Mouse (Mus musculus) liver, embryonic 11.5 days (tissue): ENCODE measurements around the gene Fcrla. TPM values are rescaled to one million over a fixed set of nuclear protein-coding genes. Genes with fewer than 3 reads are reported as not detected.
"Not testable (repeated sequence)": the region's sequence is repeated elsewhere in the genome, so short reads cannot be mapped to it uniquely, and the experiment has no call there.

Experiments used
- ATAC-seq: fragments of 200-750 bp; cut with Nextera tagmentation; replicated peaks from 2 replicates; pipeline ENCODE4 v1.8.0; 2017; ENCODE audit warnings: moderate number of reproducible peaks, mild to moderate bottlenecking, moderate TSS enrichment, moderate library complexity; ENCODE audit not compliant: low FRiP score
- DNase-seq: peaks from one replicate; pipeline ENCODE4 v3.0.0-alpha.2; 2017; ENCODE audit warnings: low spot score
- H3K27ac ChIP-seq: fragments of 300-500 bp; sonication (generic); 2 replicates; pipeline ENCODE4 v1.5.1; 2014; ENCODE audit warnings: mild to moderate bottlenecking, low read depth, low read length, control low read depth
- H3K27me3 ChIP-seq: fragments of 300-500 bp; sonication (generic); replicated peaks from 2 replicates; pipeline ENCODE4 v1.6.1; 2014; ENCODE audit warnings: low read length, mixed read lengths; ENCODE audit not compliant: control insufficient read depth, insufficient read depth
- H3K36me3 ChIP-seq: fragments of 300-500 bp; sonication (generic); 2 replicates; pipeline ENCODE4 v1.6.1; 2014; ENCODE audit warnings: mild to moderate bottlenecking, low read length, moderate library complexity, mixed read lengths; ENCODE audit not compliant: control insufficient read depth, insufficient read depth
- H3K4me1 ChIP-seq: fragments of 300-500 bp; sonication (generic); replicated peaks from 2 replicates; pipeline ENCODE4 v1.6.1; 2014; ENCODE audit warnings: low read length, mixed read lengths; ENCODE audit not compliant: control insufficient read depth, insufficient read depth
- H3K4me2 ChIP-seq: fragments of 300-500 bp; sonication (generic); 2 replicates; pipeline ENCODE4 v1.6.1; 2014; ENCODE audit warnings: mild to moderate bottlenecking, control low read depth, moderate library complexity
- H3K4me3 ChIP-seq: fragments of 300-500 bp; sonication (generic); 2 replicates; pipeline ENCODE4 v1.5.1; 2014; ENCODE audit warnings: low read depth, low read length, control low read depth
- H3K9ac ChIP-seq: fragments of 300-500 bp; sonication (generic); 2 replicates; pipeline ENCODE4 v1.6.1; 2014; ENCODE audit warnings: low read depth, low read length, control low read depth
- H3K9me3 ChIP-seq: fragments of 300-500 bp; sonication (generic); 2 replicates; pipeline ENCODE4 v1.6.1; 2016; ENCODE audit warnings: low read length, inconsistent platforms, mixed read lengths; ENCODE audit not compliant: control insufficient read depth
- WGBS: fragments of 180-500 bp; shearing (Covaris S2); extraction: QIAGEN DNeasy Blood & Tissue Kit; methylation state at CpG from one replicate; pipeline ENCODE4 v1.1.7; 2014; 5-methylcytosine and 5-hydroxymethylcytosine counted together
- polyA plus RNA-seq: library from polyadenylated mRNA; unstranded; fragments of >200 nt; fragmentation: Nextera tagmentation; extraction: Ambion mirVana; gene quantifications from 2 replicates; pipeline ENCODE4 v1.2.1, GENCODE M21; 2014

Gene Fcrla
- polyA plus RNA-seq, 1 experiment from 2014 or later = 0.45 TPM

DNA sequence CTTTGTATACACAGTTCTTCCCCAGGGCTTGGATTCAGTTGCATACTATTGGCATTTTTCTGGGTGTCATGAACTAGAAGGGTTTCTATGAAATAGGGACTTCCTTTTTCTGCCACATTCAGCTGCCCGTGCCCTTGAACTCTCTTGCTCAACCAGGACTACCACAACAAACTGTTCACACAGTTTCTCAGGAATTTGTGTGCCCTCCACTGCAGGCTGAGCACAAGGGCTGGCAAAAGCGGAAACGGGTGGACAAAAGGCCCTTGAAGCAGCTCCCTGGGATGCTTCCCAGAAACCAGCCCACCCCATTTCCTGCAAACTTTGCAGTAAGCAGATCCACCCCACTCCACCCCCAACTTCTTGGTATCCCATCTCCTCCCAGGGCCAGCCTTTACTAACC, 40.2 kb upstream of the Fcrla start:
- Histone ChIP-seq H3K4me1 (no peaks in the 10 kb centered on the region), H3K27ac (no peak overlapping the region), H3K9ac (no peak overlapping the region), H3K27me3 (no peaks in the 10 kb centered on the region), H3K9me3 (no peaks in the 10 kb centered on the region), H3K4me2 (no peak overlapping the region), H3K36me3 (no peaks in the 10 kb centered on the region), H3K4me3 (no peak overlapping the region)
- 76% methylated on average over 3 of the region's 3 CpGs for WGBS
- ATAC-seq = no peak
- no peak for DNase-seq

DNA sequence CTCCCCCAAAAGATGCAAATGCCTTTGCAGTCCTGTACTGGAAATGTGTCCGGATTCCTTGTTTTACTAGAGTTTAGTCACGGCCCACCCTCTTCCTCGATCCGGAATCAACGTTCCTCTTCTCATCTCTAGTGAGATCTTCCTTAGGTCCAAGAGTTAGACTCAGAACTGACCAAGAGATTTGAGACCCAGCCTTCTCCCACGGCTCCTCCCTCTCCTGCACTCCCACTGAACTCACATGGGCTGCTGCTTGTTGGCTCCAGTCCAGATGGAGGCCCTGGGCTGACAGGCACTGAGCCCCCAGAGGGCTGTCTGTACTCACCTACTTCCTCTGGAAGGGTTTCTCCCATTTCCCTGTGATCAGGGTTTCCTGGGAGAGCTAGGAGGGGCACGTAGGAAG, 35.7 kb upstream of the Fcrla start:
- Histone ChIP-seq H3K9ac (no peak overlapping the region), H3K36me3 (no peaks in the 10 kb centered on the region), H3K27ac (no peak overlapping the region), H3K4me1 (peaks cover 3% of the 10 kb centered on the region; the same call in 1 of the 2 replicates), H3K4me3 (no peak overlapping the region), H3K27me3 (no peaks in the 10 kb centered on the region), H3K4me2 (no peak overlapping the region), H3K9me3 (no peaks in the 10 kb centered on the region)
- DNase-seq = no peak
- no peak for ATAC-seq
- WGBS = 76% methylated on average over 7 of the region's 7 CpGs

DNA sequence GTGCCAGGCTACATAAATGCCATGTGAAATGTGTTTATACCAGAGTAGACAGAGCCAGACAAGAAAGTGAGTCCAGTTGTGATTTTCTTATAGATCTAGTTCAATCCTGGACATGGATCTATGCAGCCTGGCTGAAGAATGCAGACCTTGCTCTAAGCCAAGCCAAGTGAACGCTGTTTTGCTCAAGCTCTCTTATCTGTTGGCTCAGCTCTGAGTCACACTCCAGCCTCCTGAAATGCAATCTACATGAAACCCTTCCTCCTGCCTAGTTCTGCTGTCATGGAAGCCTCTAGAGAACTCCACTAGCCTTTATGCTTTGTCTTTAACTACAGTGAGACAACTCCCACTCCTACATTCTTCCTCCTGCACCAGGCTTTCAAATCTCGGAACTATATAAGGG, 34.9 kb upstream of the Fcrla start:
- no peak overlapping the region for H3K4me2 ChIP-seq
- peaks cover 3% of the 10 kb centered on the region; the same call in 1 of the 2 replicates for H3K4me1 ChIP-seq
- H3K27me3 ChIP-seq = no peaks in the 10 kb centered on the region
- H3K36me3 ChIP-seq = no peaks in the 10 kb centered on the region
- H3K4me3 ChIP-seq = no peak overlapping the region
- H3K9me3 ChIP-seq = no peaks in the 10 kb centered on the region
- no peak for DNase-seq
- ATAC-seq = no peak
- H3K9ac ChIP-seq = no peak overlapping the region
- 43% methylated on average over 2 of the region's 2 CpGs for WGBS
- no peak overlapping the region for H3K27ac ChIP-seq

DNA sequence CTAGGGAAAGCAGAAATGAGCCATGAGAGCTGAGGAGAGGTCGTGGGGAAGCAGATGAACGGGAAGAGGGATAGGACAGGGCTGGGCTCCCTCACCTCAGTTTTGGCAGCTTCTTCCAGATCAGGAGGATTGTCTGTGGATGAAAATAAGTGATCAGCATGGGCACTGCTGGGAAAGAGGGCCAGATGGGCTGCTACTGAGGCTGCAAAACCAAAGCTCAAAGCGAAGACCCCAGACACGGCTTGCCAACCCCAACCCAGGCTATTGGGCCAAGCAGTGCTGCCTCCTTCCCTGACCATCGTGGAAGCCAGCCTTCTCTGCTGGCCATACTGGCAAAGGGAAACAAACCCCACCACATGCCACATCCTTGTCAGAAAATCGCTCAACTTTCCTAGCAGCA, 33.7 kb upstream of the Fcrla start:
- no peaks in the 10 kb centered on the region for H3K27me3 ChIP-seq
- no peaks in the 10 kb centered on the region for H3K36me3 ChIP-seq
- H3K27ac ChIP-seq = no peak overlapping the region
- no peak overlapping the region for H3K4me3 ChIP-seq
- H3K9me3 ChIP-seq = no peaks in the 10 kb centered on the region
- 73% methylated on average over 6 of the region's 6 CpGs for WGBS
- no peak overlapping the region for H3K4me2 ChIP-seq
- no peak overlapping the region for H3K9ac ChIP-seq
- DNase-seq (no peak), ATAC-seq (no peak)
- H3K4me1 ChIP-seq = peaks cover 3% of the 10 kb centered on the region; the same call in 1 of the 2 replicates

DNA sequence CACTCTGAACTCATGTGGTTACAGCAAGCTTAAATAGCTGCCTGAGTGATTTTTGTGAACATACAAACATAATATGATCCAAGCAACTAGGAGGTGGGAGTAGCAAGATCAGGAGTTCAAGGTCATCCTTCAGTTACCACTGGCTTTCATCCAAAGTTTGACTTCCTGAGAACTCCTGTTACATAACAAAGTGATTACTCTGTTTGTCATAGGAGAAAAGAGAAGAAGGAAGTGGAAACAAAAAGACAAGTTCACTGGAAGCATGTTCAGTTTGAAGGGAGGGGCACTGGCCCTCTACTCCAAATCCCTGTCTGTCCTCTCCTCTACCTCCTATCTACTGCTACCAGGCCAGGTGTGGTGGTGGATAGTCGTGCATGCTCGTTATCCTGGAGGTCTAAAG, 32.4 kb upstream of the Fcrla start:
- Histone ChIP-seq H3K9ac (no peak overlapping the region), H3K4me1 (peaks cover 3% of the 10 kb centered on the region; the same call in 1 of the 2 replicates), H3K9me3 (no peaks in the 10 kb centered on the region), H3K36me3 (no peaks in the 10 kb centered on the region), H3K27ac (no peak overlapping the region), H3K4me3 (no peak overlapping the region), H3K27me3 (no peaks in the 10 kb centered on the region), H3K4me2 (no peak overlapping the region)
- DNase-seq (no peak), ATAC-seq (no peak)
- 58% methylated on average over 2 of the region's 2 CpGs for WGBS

DNA sequence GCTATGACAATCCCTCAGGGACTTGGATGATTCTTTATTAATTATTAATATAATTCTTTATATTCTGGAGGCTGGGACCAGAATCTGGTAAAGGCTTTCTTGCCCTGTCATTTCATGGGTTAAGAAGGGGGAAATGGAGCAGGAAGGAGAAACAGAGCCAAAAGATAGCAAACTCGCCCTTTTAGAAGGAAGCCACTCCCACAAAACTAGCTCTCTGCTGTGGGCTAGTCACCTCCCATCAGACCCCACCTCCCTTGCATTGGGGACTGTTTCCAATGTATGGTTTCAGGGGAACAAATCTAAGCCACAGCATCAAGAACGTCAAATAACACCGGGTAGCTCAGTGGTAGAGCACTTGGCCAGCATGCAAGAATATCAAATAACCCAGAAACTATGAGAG, 30.8 kb upstream of the Fcrla start:
- no peak overlapping the region for H3K4me2 ChIP-seq
- no peak overlapping the region for H3K27ac ChIP-seq
- H3K9ac ChIP-seq = no peak overlapping the region
- no peaks in the 10 kb centered on the region for H3K36me3 ChIP-seq
- no peaks in the 10 kb centered on the region for H3K27me3 ChIP-seq
- 39% methylated on average over 3 of the region's 3 CpGs for WGBS
- no peak for DNase-seq
- no peak overlapping the region for H3K4me3 ChIP-seq
- H3K9me3 ChIP-seq = no peaks in the 10 kb centered on the region
- H3K4me1 ChIP-seq = peaks cover 3% of the 10 kb centered on the region; the same call in 1 of the 2 replicates
- no peak for ATAC-seq

DNA sequence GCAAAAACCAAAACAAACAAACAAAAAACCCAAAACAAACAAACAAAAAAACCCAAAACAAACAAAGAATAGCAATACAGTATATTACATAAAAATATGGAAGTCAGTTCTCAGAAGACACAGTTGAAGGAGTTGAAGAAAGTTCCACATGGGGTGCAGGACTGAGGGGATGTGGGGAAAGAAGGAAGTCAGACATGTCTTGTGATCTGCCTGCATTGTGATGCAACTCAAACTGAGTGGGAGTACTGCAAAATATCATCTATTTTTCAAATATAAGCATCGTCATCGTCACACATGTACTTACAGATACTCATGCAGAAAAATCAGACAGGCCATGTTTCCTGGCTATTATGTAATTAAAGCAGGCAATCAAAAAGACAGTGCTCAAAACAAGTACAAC, 25.8 kb upstream of the Fcrla start:
- WGBS = 76% methylated on average over 2 of the region's 2 CpGs
- Histone ChIP-seq H3K4me3 (no peak overlapping the region), H3K27me3 (no peaks in the 10 kb centered on the region), H3K9me3 (no peaks in the 10 kb centered on the region), H3K4me2 (no peak overlapping the region), H3K27ac (no peak overlapping the region), H3K9ac (no peak overlapping the region), H3K36me3 (no peaks in the 10 kb centered on the region), H3K4me1 (no peaks in the 10 kb centered on the region)
- no peak for DNase-seq
- no peak for ATAC-seq

DNA sequence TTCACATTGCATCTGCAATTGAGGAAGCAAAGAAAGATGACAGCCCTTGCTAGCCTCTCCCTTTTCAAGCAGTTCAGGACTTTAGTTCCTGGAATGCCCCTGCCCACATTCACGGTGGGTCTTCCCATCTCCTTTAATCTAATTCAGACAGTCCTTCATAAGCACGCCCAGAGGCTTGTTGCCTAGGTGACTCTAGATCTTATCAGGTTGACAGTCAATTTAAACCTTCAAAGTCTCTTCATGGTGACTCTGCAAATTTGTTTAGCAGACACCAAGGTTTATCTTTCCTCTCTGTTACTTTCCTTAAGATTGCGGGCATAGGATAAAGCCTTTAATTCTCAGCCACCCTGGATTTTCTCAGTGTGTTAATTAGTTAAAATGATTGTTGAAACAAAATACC, 23.4 kb upstream of the Fcrla start:
- Histone ChIP-seq H3K4me3 (no peak overlapping the region), H3K27me3 (no peaks in the 10 kb centered on the region), H3K36me3 (no peaks in the 10 kb centered on the region), H3K9me3 (peaks cover 4% of the 10 kb centered on the region; the same call in 1 of the 2 replicates), H3K4me2 (no peak overlapping the region), H3K27ac (no peak overlapping the region), H3K4me1 (no peaks in the 10 kb centered on the region), H3K9ac (no peak overlapping the region)
- ATAC-seq (peak; percentile 70), DNase-seq (no peak)
- WGBS = 16% methylated on average over 3 of the region's 3 CpGs

DNA sequence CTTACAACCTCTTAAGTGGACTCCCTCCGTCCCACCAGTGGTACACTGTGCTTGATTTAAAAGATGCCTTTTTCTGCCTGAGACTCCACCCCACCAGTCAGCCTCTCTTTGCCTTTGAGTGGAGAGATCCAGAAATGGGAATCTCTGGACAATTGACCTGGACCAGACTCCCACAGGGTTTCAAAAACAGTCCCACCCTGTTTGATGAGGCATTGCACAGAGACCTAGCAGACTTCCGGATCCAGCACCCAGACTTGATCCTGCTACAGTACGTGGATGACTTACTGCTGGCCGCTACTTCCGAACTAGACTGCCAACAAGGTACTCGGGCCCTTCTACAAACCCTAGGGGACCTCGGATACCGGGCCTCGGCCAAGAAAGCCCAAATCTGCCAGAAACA, 17.5 kb upstream of the Fcrla start:
- H3K27ac ChIP-seq, DNase-seq, H3K4me3 ChIP-seq, H3K36me3 ChIP-seq, H3K9me3 ChIP-seq, H3K9ac ChIP-seq, H3K27me3 ChIP-seq, ATAC-seq, H3K4me1 ChIP-seq, H3K4me2 ChIP-seq: not testable (repeated sequence)
- 90% methylated on average over 3 of the region's 9 CpGs for WGBS
